Mouse (Mus musculus): ENCODE measurements around the gene Zfp57. TPM values are rescaled to one million over a fixed set of nuclear protein-coding genes. Genes with fewer than 3 reads are reported as not detected.

Gene Zfp57
- total and polyA plus RNA-seq, 3 experiments = 0.26 TPM; not detected in 2

- no peak overlapping the region for H3K4me3 ChIP-seq (replicated peaks in 1 of 3; ENCODE audit: low read depth in 2 of 3, low read length in 2 of 3, poor library complexity in 1 of 3)
These were observed 2.4 kb downstream of the Zfp57 start for GRCm38 (mm10) chr17:37003366-37003765.

GRCm38 (mm10) chr17:37008161-37008560 lies 7.2 kb downstream of the Zfp57 start:
- H3K4me3 ChIP-seq (replicated peaks in 1 of 3; ENCODE audit: low read depth in 2 of 3, low read length in 2 of 3, poor library complexity in 1 of 3) = no peak overlapping the region
- dilution Hi-C loops (cut with MboI; ENCODE audit: extremely low pct_ligation_motif_present, extremely low pct_unique_long_range_greater_than_20kb, low sequenced_read_pairs) (no loop called here), in situ Hi-C loops (cut with MboI; ENCODE audit: low pct_ligation_motif_present, low pct_unique_long_range_greater_than_20kb, low sequenced_read_pairs) (no loop called here)
- H3K4me2 ChIP-seq (ENCODE audit: insufficient read depth, low read depth, poor library complexity, severe bottlenecking) = no peak overlapping the region
- DNase-seq (ENCODE audit: extremely low read depth) = no peak
- no peaks in the 10 kb centered on the region for H3K9me3 ChIP-seq (replicated peaks; ENCODE audit: low read length)
- H3K27ac ChIP-seq (ENCODE audit: insufficient read depth, low read depth) = no peak overlapping the region
- no peaks in the 10 kb centered on the region for H3K27me3 ChIP-seq (replicated peaks)
- TF ChIP-seq NELFE (IDR thresholded peaks at IDR 0.05; ENCODE audit: low read depth, low read length) = no peak
- no peak for TF ChIP-seq MEF2A (IDR thresholded peaks at IDR 0.05; ENCODE audit: borderline replicate concordance, low read depth, low read length)
- no peak for TF ChIP-seq CTCF (conservative IDR thresholded peaks at IDR 0.05 in 1 of 2, IDR thresholded peaks at IDR 0.05 in 1 of 2; ENCODE audit: low read depth in 2 of 2, low read length in 2 of 2)
- no peak for TF ChIP-seq HCFC1 (IDR thresholded peaks at IDR 0.05; ENCODE audit: low read depth, low read length)
- no peak for TF ChIP-seq EP300 (IDR thresholded peaks at IDR 0.05; ENCODE audit: low read length)
- no peak for TF ChIP-seq GABPA (IDR thresholded peaks at IDR 0.05; ENCODE audit: insufficient replicate concordance, low read depth, low read length)
- TF ChIP-seq ZC3H11A (IDR thresholded peaks at IDR 0.05; ENCODE audit: low read depth, low read length) = no peak
- no peak for TF ChIP-seq NRF1 (IDR thresholded peaks at IDR 0.05; ENCODE audit: low read depth, low read length)
- TF ChIP-seq JUN (IDR thresholded peaks at IDR 0.05; ENCODE audit: insufficient read depth, low read depth, low read length) = no peak
- no peak for TF ChIP-seq USF1 (IDR thresholded peaks at IDR 0.05; ENCODE audit: low read depth, low read length)
- no peak for TF ChIP-seq MAFK (IDR thresholded peaks at IDR 0.05; ENCODE audit: insufficient replicate concordance, low read length)
- no peak for TF ChIP-seq CHD2 (IDR thresholded peaks at IDR 0.05; ENCODE audit: low read length)
- TF ChIP-seq POLR2AphosphoS2 (IDR thresholded peaks at IDR 0.05; ENCODE audit: low read depth, low read length) = no peak
- TF ChIP-seq RCOR1 (conservative IDR thresholded peaks at IDR 0.05; ENCODE audit: low read depth, low read length) = no peak
- TF ChIP-seq TCF12 (IDR thresholded peaks at IDR 0.05; ENCODE audit: low read depth, low read length) = no peak
- TF ChIP-seq PAX5 (IDR thresholded peaks at IDR 0.05; ENCODE audit: low read length) = no peak
- H3K36me3 ChIP-seq (replicated peaks in 1 of 2; ENCODE audit: control insufficient read depth in 1 of 2, insufficient read depth in 1 of 2, low read length in 1 of 2) = no peaks in the 10 kb centered on the region
- H3K79me2 ChIP-seq (replicated peaks; ENCODE audit: control insufficient read depth, extremely low read depth, insufficient read depth, poor library complexity, severe bottlenecking) = no peaks in the 10 kb centered on the region
- no peak overlapping the region for H3K9ac ChIP-seq (ENCODE audit: insufficient read depth, low read depth)
- no peaks in the 10 kb centered on the region for H3K4me1 ChIP-seq (ENCODE audit: control insufficient read depth in 1 of 2, insufficient read depth in 2 of 2)

More at GRCm38 (mm10) chr17:37003366-37003765, 2.4 kb downstream of the Zfp57 start:
- H3K79me2 ChIP-seq (replicated peaks; ENCODE audit: control insufficient read depth, extremely low read depth, insufficient read depth, poor library complexity, severe bottlenecking) = no peaks in the 10 kb centered on the region
- H3K4me1 ChIP-seq (ENCODE audit: control insufficient read depth in 1 of 2, insufficient read depth in 2 of 2) = no peaks in the 10 kb centered on the region
- TF ChIP-seq MYC (IDR thresholded peaks at IDR 0.05; ENCODE audit: low read depth, low read length) (no peak), RAD21 (IDR thresholded peaks at IDR 0.05; ENCODE audit: low read depth, low read length) (no peak), BHLHE40 (IDR thresholded peaks at IDR 0.05; ENCODE audit: low read depth, low read length) (no peak), EP300 (IDR thresholded peaks at IDR 0.05; ENCODE audit: low read length) (no peak), JUN (IDR thresholded peaks at IDR 0.05; ENCODE audit: insufficient read depth, low read depth, low read length) (no peak), KAT2A (IDR thresholded peaks at IDR 0.05; ENCODE audit: insufficient replicate concordance, low read length) (no peak), CHD1 (IDR thresholded peaks at IDR 0.05; ENCODE audit: low read depth, low read length) (no peak), CHD2 (IDR thresholded peaks at IDR 0.05; ENCODE audit: low read length) (no peak)
- in situ Hi-C loops (cut with MboI; ENCODE audit: low pct_ligation_motif_present, low pct_unique_long_range_greater_than_20kb, low sequenced_read_pairs) = no loop called here
- H3K9ac ChIP-seq (ENCODE audit: insufficient read depth, low read depth) = no peak overlapping the region
- dilution Hi-C loops (cut with MboI; ENCODE audit: extremely low pct_ligation_motif_present, extremely low pct_unique_long_range_greater_than_20kb, low sequenced_read_pairs) = no loop called here
- H3K27ac ChIP-seq (ENCODE audit: insufficient read depth, low read depth) = no peak overlapping the region
- H3K4me2 ChIP-seq (ENCODE audit: insufficient read depth, low read depth, poor library complexity, severe bottlenecking) = no peak overlapping the region
- H3K9me3 ChIP-seq (replicated peaks; ENCODE audit: low read length) = no peaks in the 10 kb centered on the region
- H3K27me3 ChIP-seq (replicated peaks) = no peaks in the 10 kb centered on the region
- DNase-seq (ENCODE audit: extremely low read depth) = no peak
- H3K36me3 ChIP-seq (replicated peaks in 1 of 2; ENCODE audit: control insufficient read depth in 1 of 2, insufficient read depth in 1 of 2, low read length in 1 of 2) = no peaks in the 10 kb centered on the region

All from CH12.LX (cell line).